Mouse (Mus musculus): ENCODE data around the gene Pdap1. TPM values are rescaled to one million over a fixed set of nuclear protein-coding genes. Genes with fewer than 3 reads are reported as not detected.

Gene Pdap1
- 74.2 and 92.2 TPM in 2 replicates for polyA plus RNA-seq (2012; rRNA removed)

DNA sequence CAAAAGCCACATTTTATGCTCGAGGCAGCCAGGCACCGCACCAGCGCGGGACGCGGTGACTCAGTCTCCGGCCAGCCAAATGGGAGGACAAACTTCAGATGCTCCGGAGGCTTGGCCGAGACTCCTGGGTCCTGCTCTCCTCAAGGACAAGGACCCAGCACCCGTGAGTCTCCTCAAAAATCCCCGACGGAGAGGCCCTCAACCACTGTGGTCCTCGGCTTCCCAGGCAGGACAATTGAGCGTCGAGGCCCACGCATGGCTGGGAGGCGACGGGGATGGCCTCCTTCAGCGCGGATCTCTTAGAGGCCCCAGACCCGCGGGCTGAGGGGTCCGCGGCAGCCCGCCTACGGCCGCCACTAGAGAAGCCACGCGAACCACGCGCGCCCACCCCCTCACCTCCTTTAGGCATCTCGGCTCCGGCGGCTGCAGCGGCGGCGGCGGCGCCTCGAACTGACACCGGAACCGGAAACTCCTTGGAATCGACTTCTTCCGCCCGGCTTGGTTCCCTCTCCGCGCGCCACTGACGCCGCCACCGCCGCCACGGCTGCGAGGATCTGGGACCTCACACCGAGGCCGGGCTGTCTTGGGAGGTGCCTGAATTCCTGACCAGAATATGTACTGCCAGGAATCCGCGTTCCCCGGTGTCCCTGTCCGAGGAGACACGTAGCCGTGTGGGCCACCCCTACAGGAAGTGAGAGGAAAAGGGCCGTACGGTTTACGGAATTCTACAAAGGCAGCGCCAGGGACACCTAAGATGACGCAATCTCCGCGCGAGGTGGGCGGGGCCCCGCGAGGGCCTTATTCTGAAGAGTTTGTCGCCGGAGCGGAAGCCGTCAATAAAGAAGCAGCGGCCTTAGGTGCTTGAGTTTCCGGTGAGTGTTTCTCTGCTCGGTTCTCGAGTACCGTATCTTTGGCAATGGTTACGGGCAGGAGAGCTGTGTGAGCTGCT lies at the start of gene Pdap1, which contains the start of gene Bud31:
Pdap1 (minus strand) TSS at position 668 of the 949 bp plus-strand sequence.
Bud31 (plus strand) TSS at position 792 of the 949 bp plus-strand sequence.
- TF ChIP-seq CTCF (IDR thresholded peaks at IDR 0.05; ENCODE audit: extremely low read depth, insufficient read depth, low read length) (no peak), POLR2A (IDR thresholded peaks at IDR 0.05; ENCODE audit: extremely low read depth, insufficient read depth, low read length) (peak; percentile 91)
- H3K27ac ChIP-seq (ENCODE audit: insufficient read depth, low read length), result peak within 1 kb of the TSS; percentile 98
- peaks cover 5% of the 10 kb centered on the region; the same call in 1 of the 2 replicates for H3K4me1 ChIP-seq (ENCODE audit: control insufficient read depth, insufficient read depth, low read length)
- H3K4me3 ChIP-seq (ENCODE audit: insufficient read depth, low read length), result peak within 1 kb of the TSS; percentile 52

DNA sequence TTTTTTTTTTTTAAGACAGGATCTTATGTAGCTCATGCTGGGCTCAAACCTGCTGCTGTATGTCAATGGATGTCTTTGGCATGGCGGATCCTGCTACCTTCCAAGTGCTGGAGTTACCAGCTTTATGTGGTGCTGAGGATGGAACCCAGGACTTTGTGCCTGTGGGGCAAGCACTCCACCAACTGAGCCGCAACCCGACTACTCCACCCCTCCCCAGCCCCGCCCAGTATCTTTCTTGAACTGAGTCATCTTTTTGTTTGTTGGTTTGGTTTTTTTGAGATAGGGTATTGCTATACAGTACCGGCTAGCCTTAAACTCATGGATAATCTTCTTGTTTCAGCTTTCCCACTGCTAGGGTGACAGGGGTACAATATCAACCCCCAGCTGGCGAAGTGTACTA lies 49.4 kb upstream of the Pdap1 start:
- H3K4me1 ChIP-seq (ENCODE audit: control insufficient read depth, insufficient read depth, low read length), result peaks cover 4% of the 10 kb centered on the region
- H3K27ac ChIP-seq (ENCODE audit: insufficient read depth, low read length), result no peak overlapping the region
- no peak overlapping the region for H3K4me3 ChIP-seq (ENCODE audit: insufficient read depth, low read length)
- no peak for TF ChIP-seq CTCF (IDR thresholded peaks at IDR 0.05; ENCODE audit: extremely low read depth, insufficient read depth, low read length)
- no peak for TF ChIP-seq POLR2A (IDR thresholded peaks at IDR 0.05; ENCODE audit: extremely low read depth, insufficient read depth, low read length)

DNA sequence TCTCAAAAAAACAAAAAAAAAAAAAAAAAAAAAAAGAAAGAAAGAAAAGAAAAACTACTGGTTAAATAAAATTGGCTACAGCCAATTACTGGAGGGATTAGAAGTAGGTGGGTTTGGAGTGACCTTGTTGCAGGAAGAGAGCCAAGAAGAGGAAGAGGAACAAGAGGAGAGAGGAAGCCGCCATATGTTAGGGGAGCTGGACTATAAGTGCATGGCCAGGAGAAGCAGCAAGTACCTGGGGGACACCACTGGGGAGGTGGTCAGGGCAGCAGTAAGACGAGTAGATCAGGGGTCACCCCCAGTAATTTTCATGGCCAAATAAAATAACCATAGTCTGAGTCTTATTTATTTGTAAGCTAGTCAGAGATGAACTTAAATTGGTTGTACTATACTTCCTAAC lies 45.2 kb upstream of the Pdap1 start:
- no peak for TF ChIP-seq POLR2A (IDR thresholded peaks at IDR 0.05; ENCODE audit: extremely low read depth, insufficient read depth, low read length)
- no peak for TF ChIP-seq CTCF (IDR thresholded peaks at IDR 0.05; ENCODE audit: extremely low read depth, insufficient read depth, low read length)
- no peak overlapping the region for H3K27ac ChIP-seq (ENCODE audit: insufficient read depth, low read length)
- H3K4me3 ChIP-seq (ENCODE audit: insufficient read depth, low read length), result no peak overlapping the region
- peaks cover 3% of the 10 kb centered on the region for H3K4me1 ChIP-seq (ENCODE audit: control insufficient read depth, insufficient read depth, low read length)

DNA sequence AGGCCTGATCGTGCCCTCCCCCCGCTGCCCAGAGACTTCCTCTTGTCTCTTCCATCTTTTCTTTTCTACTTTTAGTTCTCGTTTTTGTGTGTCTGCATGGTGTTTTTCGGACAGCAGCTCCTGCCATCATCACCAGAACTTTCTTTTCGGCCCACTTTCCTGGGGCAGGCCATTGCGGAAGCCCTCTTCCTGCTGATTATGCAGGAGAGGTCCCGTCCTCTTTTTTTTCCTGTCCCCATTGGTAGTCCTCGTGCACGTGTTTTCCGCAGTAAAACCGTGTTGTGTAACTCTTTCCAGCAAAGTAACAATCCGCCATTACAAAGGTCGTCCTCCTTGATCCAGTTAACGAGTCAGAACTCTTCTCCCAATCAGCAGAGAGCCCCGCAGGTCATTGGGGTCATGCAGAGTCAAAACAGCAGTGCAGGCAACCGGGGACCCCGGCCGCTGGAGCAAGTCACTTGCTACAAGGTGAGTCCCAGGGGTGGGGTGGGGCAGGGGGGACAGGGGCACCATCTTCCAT lies 38.5 kb upstream of the Pdap1 start:
- Histone ChIP-seq H3K27ac (ENCODE audit: insufficient read depth, low read length) (no peak overlapping the region), H3K4me1 (ENCODE audit: control insufficient read depth, insufficient read depth, low read length) (no peaks in the 10 kb centered on the region), H3K4me3 (ENCODE audit: insufficient read depth, low read length) (no peak overlapping the region)
- TF ChIP-seq POLR2A (IDR thresholded peaks at IDR 0.05; ENCODE audit: extremely low read depth, insufficient read depth, low read length) (no peak), CTCF (IDR thresholded peaks at IDR 0.05; ENCODE audit: extremely low read depth, insufficient read depth, low read length) (no peak)

DNA sequence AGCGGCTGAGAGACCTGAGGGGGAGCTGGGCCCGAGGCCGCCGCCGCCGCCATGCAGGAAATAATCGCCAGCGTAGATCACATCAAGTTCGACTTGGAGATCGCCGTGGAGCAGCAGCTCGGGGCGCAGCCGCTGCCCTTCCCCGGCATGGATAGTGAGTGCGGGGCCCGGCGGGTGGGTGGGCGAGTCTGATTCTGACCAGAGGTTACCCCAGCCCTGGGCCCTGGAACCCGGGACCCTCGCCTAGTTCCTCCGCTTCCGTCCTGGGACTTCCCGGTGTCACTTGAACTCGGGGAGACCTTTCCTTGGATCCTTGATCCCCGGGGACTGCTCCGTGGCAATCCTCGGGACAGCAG lies 27.2 kb upstream of the Pdap1 start:
- TF ChIP-seq CTCF (IDR thresholded peaks at IDR 0.05; ENCODE audit: extremely low read depth, insufficient read depth, low read length) (no peak), POLR2A (IDR thresholded peaks at IDR 0.05; ENCODE audit: extremely low read depth, insufficient read depth, low read length) (no peak)
- Histone ChIP-seq H3K4me1 (ENCODE audit: control insufficient read depth, insufficient read depth, low read length) (peaks cover 6% of the 10 kb centered on the region), H3K4me3 (ENCODE audit: insufficient read depth, low read length) (peak overlapping the region; percentile 73), H3K27ac (ENCODE audit: insufficient read depth, low read length) (no peak overlapping the region)

DNA sequence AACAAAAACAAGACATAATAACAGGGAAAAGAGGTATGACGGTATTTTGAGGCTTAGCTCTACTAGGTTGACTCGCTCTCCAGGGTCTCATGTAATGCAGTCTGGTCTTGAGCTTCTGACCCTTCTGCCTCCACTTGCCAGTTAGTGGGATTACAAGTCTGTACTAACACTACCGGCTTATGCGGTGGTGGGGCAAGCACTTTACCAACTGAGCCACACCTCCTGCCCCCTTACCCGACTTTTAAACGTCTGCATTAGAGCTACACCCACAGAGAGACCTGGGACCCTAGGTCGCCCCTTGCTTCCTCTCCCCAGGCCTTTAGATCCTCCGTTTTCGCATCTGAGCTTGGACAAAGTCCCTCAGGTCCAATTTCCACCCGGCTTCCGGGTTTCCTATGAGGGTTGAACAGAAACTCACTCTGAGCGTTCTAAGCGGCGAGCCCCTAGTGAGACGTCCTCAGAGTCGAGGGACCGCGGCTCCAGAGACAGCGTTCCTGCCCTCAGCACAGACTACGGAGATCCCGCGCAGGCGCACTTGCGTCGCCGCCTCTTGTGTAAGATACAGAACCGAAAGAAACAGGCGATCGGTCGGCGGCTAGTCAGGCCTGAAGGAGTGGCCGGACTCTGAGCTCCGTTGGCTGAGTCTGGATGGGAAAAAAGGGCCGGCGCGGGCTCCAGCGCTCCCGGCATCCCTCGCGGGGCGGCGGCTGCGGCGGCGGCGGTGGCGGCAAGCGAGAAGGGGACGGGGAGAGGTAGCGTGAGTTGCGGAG lies 26.7 kb upstream of the Pdap1 start, which contains the start of the genes Ptcd1 and Cpsf4:
Ptcd1 (minus strand) TSS at position 573 of the 770 bp plus-strand sequence.
Cpsf4 (plus strand) TSS at position 678 of the 770 bp plus-strand sequence.
- Histone ChIP-seq H3K27ac (ENCODE audit: insufficient read depth, low read length) (0 out of 2 replicates have a peak within 1 kb of the TSS, but pooled peaks have one; percentile 13), H3K4me1 (ENCODE audit: control insufficient read depth, insufficient read depth, low read length) (peaks cover 6% of the 10 kb centered on the region), H3K4me3 (ENCODE audit: insufficient read depth, low read length) (peak within 1 kb of the TSS; percentile 73)
- TF ChIP-seq POLR2A (IDR thresholded peaks at IDR 0.05; ENCODE audit: extremely low read depth, insufficient read depth, low read length) (peak; percentile 92; the same call in 1 of the 2 replicates), CTCF (IDR thresholded peaks at IDR 0.05; ENCODE audit: extremely low read depth, insufficient read depth, low read length) (no peak)

DNA sequence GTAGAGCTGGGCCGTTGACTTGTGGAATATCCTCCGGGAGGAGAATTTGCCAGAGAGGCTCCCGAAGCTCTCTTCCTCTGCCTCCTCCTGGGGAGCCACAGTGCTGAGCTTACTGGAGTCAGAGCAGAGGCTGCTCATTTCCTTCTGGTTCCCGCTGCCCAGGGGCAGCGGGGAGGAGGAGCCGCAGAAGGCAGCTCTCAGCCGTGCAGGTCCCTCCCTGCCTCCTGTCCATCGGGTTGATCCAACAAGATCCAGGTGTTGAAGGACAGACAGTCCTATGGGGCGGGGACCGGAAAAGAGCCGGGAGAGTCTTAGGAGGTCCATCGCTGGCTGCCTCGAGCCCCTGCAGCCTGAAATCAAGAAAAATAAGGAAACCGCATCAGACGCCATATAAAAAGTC lies 25.1 kb upstream of the Pdap1 start:
- Histone ChIP-seq H3K4me1 (ENCODE audit: control insufficient read depth, insufficient read depth, low read length) (peaks cover 6% of the 10 kb centered on the region), H3K4me3 (ENCODE audit: insufficient read depth, low read length) (peak overlapping the region; percentile 16; the same call in 1 of the 2 replicates), H3K27ac (ENCODE audit: insufficient read depth, low read length) (no peak overlapping the region)
- TF ChIP-seq POLR2A (IDR thresholded peaks at IDR 0.05; ENCODE audit: extremely low read depth, insufficient read depth, low read length) (no peak), CTCF (IDR thresholded peaks at IDR 0.05; ENCODE audit: extremely low read depth, insufficient read depth, low read length) (no peak)

DNA sequence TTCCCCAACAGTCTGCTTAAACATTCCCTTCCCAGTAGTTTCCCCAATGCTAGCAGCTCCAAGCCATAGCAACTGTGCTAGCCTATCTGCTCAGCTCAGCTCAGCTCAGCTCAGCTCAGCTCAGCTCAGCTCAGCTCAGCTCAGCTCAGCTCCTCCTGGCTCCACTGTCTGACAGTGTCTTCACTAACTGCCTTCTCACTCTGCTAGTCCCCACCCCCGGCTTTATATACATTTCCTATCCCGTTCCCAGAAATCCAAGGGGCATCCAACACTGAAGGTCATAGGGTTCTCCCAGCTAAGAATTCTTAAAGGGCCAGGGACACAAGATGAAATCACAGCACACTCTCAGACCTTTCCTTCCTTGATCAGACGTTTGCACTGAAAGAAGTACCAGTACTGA lies 24.7 kb upstream of the Pdap1 start:
- Histone ChIP-seq H3K27ac (ENCODE audit: insufficient read depth, low read length) (no peak overlapping the region), H3K4me1 (ENCODE audit: control insufficient read depth, insufficient read depth, low read length) (peaks cover 6% of the 10 kb centered on the region), H3K4me3 (ENCODE audit: insufficient read depth, low read length) (peak overlapping the region; percentile 16; the same call in 1 of the 2 replicates)
- TF ChIP-seq CTCF (IDR thresholded peaks at IDR 0.05; ENCODE audit: extremely low read depth, insufficient read depth, low read length) (no peak), POLR2A (IDR thresholded peaks at IDR 0.05; ENCODE audit: extremely low read depth, insufficient read depth, low read length) (0 out of 2 replicates have a peak, but pooled peaks have one; percentile 45)

DNA sequence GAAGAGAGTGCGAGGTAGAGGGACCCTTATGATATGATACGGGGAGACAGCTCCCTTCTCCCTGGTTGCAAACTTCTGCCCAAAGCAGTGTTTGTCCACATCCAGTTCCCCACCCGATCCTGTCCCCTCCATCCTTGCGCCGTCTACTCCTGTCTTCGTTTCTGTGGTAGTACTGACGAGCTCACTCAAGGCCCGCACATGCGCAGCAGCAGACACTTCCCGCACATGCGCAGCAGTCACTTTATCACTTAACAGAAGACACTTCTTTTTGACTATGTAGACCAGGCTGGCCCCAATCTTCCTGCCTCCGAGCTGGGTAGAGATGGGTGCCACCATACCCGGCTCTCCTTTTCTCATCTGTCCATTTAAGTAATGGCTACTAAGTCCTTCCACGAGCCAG lies 21.3 kb upstream of the Pdap1 start:
- Histone ChIP-seq H3K4me1 (ENCODE audit: control insufficient read depth, insufficient read depth, low read length) (peaks cover 4% of the 10 kb centered on the region), H3K4me3 (ENCODE audit: insufficient read depth, low read length) (no peak overlapping the region), H3K27ac (ENCODE audit: insufficient read depth, low read length) (no peak overlapping the region)
- TF ChIP-seq CTCF (IDR thresholded peaks at IDR 0.05; ENCODE audit: extremely low read depth, insufficient read depth, low read length) (no peak), POLR2A (IDR thresholded peaks at IDR 0.05; ENCODE audit: extremely low read depth, insufficient read depth, low read length) (no peak)
